Mouse (Mus musculus) adrenal gland, adult (tissue): ENCODE data around the gene Col17a1.

ENCODE experiments used
- DNase-seq, 2 experiments: peaks; one replicate each; pipeline ENCODE4 v3.0.0; 2022 to 2023; ENCODE audit warnings: low spot score in 1 of 2; ENCODE audit not compliant: inconsistent age in 2 of 2

Col17a1 gene

GRCm38 (mm10) chr19:47691994-47692393 is at the start of gene Col17a1:
Gene Col17a1, minus strand, starts transcription at chr19:47692094.
- no peak for DNase-seq

GRCm38 (mm10) chr19:47731931-47732330 is 40.0 kb upstream of the Col17a1 start:
- DNase-seq = peak in 1 of 2 experiments; percentile 85

- DNase-seq = peak; percentile 99 to 100
Observed at GRCm38 (mm10) chr19:47731071-47731881, 39.4 kb upstream of the Col17a1 start, which contains the start of gene Sfr1. Gene Sfr1, plus strand, starts transcription at chr19:47731682.

GRCm38 (mm10) chr19:47730691-47731070 is 38.8 kb upstream of the Col17a1 start:
- peak; percentile 76 to 91 for DNase-seq

- no peak for DNase-seq
Observed at GRCm38 (mm10) chr19:47725643-47726140, 33.8 kb upstream of the Col17a1 start.

GRCm38 (mm10) chr19:47724903-47725302 is 33.0 kb upstream of the Col17a1 start:
- no peak for DNase-seq

- DNase-seq = peak; percentile 20 to 62
Observed at GRCm38 (mm10) chr19:47722471-47722870, 30.6 kb upstream of the Col17a1 start.

GRCm38 (mm10) chr19:47719147-47719546 is 27.3 kb upstream of the Col17a1 start:
- DNase-seq = no peak

- DNase-seq = no peak
Observed at GRCm38 (mm10) chr19:47716144-47716543, 24.2 kb upstream of the Col17a1 start.

- DNase-seq = no peak
Observed at GRCm38 (mm10) chr19:47713457-47713856, 21.6 kb upstream of the Col17a1 start.

- no peak for DNase-seq
Observed at GRCm38 (mm10) chr19:47710376-47710775, 18.5 kb upstream of the Col17a1 start.

GRCm38 (mm10) chr19:47705772-47706309 is 13.9 kb upstream of the Col17a1 start:
- no peak for DNase-seq

GRCm38 (mm10) chr19:47705080-47705771 is 13.3 kb upstream of the Col17a1 start:
- DNase-seq = no peak

- no peak for DNase-seq
Observed at GRCm38 (mm10) chr19:47700509-47700908, 8.6 kb upstream of the Col17a1 start.

GRCm38 (mm10) chr19:47699743-47700142 is 7.8 kb upstream of the Col17a1 start:
- DNase-seq = peak; percentile 74 to 87

GRCm38 (mm10) chr19:47698266-47698665 is 6.4 kb upstream of the Col17a1 start:
- no peak for DNase-seq

- no peak for DNase-seq
Observed at GRCm38 (mm10) chr19:47697067-47697466, 5.2 kb upstream of the Col17a1 start.

- DNase-seq = no peak
Observed at GRCm38 (mm10) chr19:47696411-47696810, 4.5 kb upstream of the Col17a1 start.

GRCm38 (mm10) chr19:47695725-47696124 is 3.8 kb upstream of the Col17a1 start:
- no peak for DNase-seq

GRCm38 (mm10) chr19:47689592-47689991 is 2.3 kb downstream of the Col17a1 start:
- DNase-seq = peak in 1 of 2 experiments; percentile 49

- no peak for DNase-seq
Observed at GRCm38 (mm10) chr19:47678675-47679074, 13.2 kb downstream of the Col17a1 start.

- DNase-seq = peak; percentile 31 to 69
Observed at GRCm38 (mm10) chr19:47674419-47674818, 17.5 kb downstream of the Col17a1 start.
